Mouse (Mus musculus) left cerebral cortex, postnatal 4 days (tissue): ENCODE results near the gene Olfr764-ps1. TPM values are rescaled to one million over a fixed set of nuclear protein-coding genes. Genes with fewer than 3 reads are reported as not detected.
"Not testable (repeated sequence)": the region's sequence is repeated elsewhere in the genome, so short reads cannot be mapped to it uniquely, and the experiment has no call there.

Source experiments
- DNase-seq: peaks from one replicate; pipeline ENCODE4 v3.0.0-alpha.2; 2022
- intact Hi-C: fragments of 180-260 bp; cut with DNase I; formaldehyde crosslinking; loops from one replicate; pipeline ENCODE4 v1.15.1; 2025
- total RNA-seq, 2 experiments: library from RNA; stranded (reverse); gene quantifications; 2 replicates each; pipeline ENCODE4 v1.2.3; 2021

The Olfr764-ps1 gene
- not detected for total RNA-seq

DNA sequence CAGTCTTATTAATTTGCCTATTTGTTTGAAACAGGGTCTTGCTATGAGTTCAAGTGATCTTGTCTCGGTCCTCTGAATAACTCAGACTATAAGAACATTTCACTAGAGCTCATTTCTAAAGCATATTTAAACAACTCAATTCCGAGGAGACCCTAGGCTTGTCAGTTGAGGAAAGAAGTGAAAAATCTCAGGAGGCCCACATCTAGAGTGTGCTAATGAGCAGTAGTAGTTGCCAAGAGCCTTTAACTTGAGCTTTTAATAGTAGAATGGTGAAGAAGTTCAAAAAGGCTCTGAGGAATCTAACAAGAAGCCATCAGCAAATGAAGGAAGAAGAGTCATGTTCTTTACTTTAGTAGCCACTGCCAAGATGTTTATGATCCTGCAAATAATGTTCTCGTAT is at the start of gene Olfr764-ps1:
Olfr764-ps1 (minus strand) TSS at position 101 of the 400 bp plus-strand sequence.
- intact Hi-C loops: no loop called here

DNA sequence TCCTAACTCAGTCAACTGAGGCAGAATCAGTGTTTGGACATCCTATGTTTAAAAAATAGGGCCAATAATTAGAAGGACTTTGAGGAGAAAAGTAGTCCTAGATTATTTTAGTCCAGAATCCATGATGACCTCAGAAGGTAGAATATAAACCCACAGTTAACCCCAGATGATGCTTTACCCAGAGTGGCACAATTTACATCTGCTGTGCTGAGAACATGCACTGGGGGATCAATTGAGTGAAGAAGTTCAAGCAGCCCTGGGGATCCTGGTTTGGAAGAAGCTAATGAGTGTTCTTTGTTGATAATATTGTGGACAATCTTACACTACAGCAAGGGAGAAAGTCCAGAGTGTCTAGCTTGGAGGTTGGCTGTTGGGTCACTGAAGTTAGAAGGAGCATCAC is 43.1 kb upstream of the Olfr764-ps1 start, which contains the start of gene Olfr767:
Olfr767 (minus strand) TSS at position 101 of the 400 bp plus-strand sequence.
- intact Hi-C loops, DNase-seq: not testable (repeated sequence)

More for the DNA sequence above, at the start of gene Olfr764-ps1:
- DNase-seq: no peak

DNA sequence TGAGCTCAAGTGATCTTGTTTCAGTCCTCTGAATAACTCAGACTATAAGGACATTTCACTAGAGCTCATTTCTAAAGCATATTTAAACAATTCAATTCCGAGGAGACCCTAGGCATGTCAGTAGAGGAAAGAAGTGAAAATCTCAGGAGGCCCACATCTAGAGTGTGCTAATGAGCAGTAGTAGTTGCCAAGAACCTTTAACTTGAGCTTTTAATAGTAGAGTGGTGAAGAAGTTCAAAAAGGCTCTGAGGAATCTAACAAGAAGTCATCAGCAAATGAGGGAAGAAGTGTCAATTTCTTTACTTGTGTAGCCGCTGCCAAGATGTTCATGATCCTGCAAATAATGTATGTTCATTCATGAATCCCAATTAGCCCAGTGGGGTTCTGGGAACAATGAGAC is 29.2 kb upstream of the Olfr764-ps1 start, which contains the start of gene Olfr766-ps1:
Olfr766-ps1 (minus strand) TSS at position 101 of the 400 bp plus-strand sequence.
- no peak for DNase-seq
- intact Hi-C loops: no loop called here

DNA sequence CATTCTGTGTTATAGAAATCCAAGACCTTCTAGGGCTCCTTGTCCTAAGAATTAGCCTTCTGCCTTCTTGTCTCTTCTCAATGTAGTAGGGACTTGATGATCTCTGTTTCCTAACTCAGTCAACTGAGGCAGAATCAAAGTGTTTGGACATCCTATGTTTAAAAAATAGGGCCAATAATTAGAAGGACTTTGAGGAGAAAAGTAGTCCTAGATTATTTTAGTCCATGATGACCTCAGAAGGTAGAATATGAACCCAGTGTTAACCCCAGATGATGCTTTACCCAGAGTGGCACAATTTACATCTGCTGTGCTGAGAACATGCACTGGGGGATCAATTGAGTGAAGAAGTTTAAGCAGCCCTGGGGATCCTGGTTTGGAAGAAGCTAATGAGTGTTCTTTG is 10.2 kb upstream of the Olfr764-ps1 start, which contains the start of gene Olfr765:
Olfr765 (minus strand) TSS at position 101 of the 400 bp plus-strand sequence.
- intact Hi-C loops, DNase-seq: not testable (repeated sequence)

DNA sequence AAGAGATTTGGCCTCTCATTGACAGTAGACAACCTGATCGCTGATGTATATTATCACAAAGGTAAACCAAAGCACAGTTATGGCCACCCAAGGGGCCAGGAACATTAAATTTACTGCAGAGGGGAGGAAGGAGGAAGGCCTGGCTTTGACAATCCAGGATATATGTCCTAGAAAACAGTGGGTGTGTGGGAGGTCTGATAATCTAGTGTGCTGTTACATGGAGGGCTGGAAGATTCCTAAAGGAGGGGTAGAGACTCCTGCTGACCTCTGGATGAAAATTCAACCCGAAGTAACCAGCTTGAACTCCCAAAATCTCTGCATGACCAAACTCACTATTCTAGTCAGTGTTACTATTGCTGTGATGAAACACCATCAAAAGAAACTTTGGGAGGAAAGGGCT is 11.4 kb downstream of the Olfr764-ps1 start:
- no peak for DNase-seq
- intact Hi-C loops: no loop called here

DNA sequence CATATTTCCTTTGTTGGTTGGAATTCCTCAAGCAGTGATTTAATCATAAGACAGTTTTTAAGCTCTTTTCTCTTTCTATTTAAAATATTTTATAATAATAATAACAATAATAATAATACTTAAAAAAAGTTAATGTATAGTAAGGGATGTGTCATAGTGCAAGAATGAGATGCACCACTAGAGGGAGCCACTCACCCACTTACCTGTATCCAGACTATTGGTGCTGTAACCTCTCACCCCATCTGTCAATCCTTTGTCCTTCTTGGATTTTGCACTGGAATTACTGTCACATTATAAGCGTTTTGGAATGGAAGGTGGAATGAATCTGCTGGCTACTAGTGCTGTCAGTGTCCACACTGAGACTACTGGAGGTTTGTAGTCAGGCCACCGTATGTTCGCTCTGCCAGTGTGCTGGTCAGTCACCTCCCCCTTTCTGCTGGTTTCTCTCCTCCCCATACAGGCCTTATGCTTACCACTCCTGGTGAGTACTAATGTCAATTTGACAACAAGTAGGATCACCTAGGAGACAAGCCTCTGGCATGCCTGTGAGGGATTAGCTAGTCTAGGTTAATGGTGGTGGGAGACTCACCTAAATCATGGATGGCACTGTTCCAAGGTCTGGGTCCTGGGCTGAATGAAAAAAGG is 13.6 kb downstream of the Olfr764-ps1 start:
- intact Hi-C loops: loop anchor here (2.0 kb wide), 1 partner anchor 1067 kb away; no protein-coding TSS in a partner anchor

DNA sequence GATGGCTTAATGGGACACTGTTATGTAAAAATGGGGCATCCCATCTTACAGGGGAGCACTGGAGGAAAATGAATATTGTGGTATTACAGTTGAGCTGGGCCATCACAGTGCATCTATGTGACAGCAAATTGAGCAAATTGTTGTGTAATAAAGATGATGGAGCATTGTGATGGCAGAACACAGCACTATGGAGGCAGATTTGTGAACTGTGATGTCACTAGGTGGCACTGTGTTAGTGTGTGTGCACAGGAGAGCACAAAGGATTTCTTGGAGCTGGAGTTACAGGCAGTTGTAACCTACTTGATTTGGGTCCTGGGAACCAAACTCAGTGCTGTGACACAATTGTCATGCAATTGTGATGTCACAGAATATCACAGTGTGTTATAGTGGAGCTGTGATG is 16.4 kb downstream of the Olfr764-ps1 start:
- no peak for DNase-seq
- intact Hi-C loops: no loop called here

More for the DNA sequence above, 13.6 kb downstream of the Olfr764-ps1 start:
- DNase-seq: peak; percentile 62

DNA sequence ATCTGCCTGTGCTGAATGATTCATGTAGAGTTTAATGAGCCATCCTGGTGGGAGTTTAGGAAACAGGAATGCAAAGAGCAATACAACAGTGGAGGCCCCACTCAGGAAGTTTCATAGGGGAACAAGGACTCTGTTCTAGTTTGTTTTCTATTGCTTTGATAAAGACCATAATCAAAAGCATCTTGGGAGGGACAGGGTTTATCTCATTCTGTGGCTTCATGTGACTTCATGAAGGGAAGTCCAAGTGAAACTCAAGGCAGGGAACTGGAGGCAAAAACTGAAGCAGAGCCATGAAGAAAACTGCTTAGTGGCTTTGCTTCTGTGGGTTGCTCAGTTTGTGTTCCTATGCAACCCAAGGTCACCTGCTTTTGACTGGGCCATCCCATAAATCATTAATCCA is 25.2 kb downstream of the Olfr764-ps1 start:
- DNase-seq: no peak
- intact Hi-C loops: no loop called here

DNA sequence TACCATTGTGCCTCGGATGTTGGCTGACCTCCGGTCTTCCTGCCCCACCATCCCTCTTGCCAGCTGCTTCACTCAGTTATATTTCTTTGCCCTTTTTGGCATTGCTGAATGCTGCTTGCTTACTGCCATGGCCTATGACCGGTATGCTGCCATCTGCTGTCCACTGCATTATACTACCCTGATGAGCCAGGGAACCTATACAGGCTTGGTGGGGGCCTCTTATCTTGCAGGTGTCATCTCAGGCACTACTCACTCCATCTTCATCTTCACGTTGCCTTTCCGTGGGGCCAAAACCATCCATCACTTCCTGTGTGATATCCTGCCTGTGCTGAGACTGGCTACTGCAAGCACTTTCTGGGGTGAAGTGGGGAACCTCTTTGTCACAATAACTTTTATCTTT is 28.2 kb downstream of the Olfr764-ps1 start:
- intact Hi-C loops, DNase-seq: not testable (repeated sequence)

DNA sequence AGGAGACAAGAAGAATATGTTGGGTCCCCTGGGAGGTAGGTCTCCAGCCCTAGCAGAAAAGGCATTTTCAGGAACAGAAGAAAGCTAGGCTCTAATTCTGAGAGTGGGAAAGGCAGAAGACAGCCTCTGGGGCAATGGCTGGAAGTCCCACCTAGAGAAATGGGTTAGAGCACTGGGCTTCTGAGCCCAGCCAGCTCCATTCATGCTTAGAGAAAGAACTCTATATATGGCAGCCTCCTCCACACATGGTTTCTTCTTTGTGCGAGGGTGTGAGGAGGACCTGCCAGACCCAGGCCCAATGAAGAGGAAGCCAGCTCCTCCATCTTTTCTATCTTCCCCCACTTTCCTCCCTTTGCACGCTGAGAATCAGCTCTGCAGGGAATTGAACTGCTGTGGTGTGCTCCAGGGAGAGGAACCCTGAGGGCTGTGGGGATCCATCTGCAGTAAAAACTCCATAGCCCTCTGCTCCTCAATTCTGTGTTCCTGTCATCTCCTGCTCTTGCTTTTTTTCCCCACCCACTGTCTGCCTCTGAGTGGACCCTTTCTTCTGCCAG is 29.3 kb downstream of the Olfr764-ps1 start, which contains the start of gene Olfr763:
Olfr763 (plus strand) TSS at position 504 of the 554 bp plus-strand sequence.
- intact Hi-C loops: no loop called here

DNA sequence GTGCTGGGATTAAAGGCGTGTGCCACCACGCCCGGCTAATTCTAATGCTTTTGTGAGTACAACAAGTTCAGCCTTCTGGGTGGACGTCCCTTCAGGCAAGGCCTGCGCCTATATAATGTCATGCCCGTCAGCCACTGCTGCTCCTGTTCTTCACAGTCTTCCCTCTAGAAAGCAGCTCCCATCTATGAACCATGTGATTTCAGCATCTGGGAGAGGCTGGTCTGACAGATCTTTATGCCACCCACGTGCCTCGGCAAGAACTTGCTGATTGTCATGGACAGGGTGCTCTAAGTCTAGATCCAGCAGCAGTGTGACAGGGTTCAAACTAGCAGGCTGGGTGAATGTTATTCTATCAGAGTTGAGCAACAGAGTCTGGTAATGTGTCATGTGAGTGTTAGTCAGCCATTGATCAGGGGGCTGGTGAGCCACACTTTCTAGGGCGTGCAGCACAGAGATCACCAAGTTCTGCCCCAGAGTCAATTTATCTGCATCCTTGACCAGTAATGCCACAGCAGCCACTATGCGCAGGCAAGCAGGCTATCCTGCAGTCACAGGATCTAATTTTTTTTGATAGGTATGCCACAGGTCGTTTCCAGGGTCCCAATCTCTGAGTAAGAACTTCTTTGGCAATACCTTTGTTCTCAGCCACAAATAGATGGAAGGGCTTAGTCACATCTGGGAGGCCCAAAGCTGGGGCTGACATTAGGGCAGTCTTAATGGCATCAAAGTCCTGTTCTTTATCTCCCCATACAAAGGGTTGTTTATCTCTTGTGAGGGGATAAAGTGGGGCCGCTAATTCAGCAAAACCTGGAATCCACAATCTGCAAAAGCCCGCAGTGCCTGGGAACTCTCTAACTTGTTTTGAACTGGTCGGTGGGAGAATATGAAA is 35.4 kb downstream of the Olfr764-ps1 start:
- intact Hi-C loops: no loop called here
- DNase-seq: no peak

More for the DNA sequence above, 29.3 kb downstream of the Olfr764-ps1 start, which contains the start of gene Olfr763:
- DNase-seq: no peak

DNA sequence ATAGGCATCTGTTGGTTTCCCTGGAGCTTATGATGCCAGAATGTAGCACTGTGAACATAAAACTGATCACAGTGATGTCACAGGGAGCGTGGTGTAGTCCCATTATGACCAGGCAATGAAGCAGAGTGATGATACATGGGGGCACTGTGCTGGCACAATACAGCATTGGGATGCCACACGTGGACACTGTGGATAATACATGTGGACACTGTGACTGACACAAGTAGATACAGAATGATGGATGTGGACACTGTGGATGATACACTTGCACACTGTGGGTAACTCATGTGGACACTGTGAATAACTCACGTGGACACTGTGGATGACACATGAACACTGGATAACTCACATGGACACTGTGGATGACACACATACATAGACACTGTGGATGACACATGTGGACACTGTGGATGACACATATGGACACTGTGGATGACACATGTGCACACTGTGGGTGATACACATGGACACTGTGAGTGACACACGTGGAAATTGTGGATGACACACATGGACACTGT is 43.1 kb downstream of the Olfr764-ps1 start:
- intact Hi-C loops: no loop called here
- DNase-seq: no peak

DNA sequence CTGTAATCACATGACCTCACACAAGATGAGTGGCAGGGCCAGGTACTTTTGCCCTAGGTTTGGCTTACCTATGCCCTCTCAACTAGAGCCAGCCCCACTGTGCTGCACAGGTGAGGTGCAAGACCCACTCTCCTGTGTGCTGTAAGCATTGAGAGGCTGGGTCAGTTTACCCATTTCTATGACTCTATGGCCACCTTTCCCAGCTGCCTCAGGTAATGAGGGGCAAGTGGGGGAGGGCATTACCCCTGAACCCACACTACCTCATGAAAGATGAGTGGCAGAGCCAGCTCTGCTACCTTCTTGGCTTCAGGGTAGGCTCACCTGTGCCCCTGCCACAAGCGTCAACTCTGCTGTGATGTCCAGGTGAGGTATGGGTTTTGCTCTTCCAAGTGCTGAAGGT is 43.9 kb downstream of the Olfr764-ps1 start:
- no peak for DNase-seq
- intact Hi-C loops: no loop called here

DNA sequence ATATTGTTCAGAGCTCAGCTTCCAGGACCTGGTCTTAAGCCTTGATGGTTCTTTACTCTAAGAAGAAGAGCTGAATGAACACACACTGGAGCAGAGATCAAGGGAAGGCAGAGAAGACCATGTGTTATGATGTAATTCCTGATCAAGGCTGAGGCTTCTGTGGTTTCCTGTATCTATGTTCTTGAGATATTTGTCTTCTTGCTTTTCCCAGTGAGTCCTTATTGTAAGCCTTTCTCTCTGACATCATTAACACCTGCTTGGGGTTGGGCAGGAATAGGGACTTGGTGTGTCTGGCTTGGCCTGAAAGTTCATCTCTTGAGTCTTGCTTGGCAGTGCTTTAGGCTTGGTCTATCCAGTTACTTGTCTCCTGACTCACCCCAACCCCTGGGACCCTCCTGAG is 48.7 kb downstream of the Olfr764-ps1 start:
- intact Hi-C loops: no loop called here
- DNase-seq: no peak

DNA sequence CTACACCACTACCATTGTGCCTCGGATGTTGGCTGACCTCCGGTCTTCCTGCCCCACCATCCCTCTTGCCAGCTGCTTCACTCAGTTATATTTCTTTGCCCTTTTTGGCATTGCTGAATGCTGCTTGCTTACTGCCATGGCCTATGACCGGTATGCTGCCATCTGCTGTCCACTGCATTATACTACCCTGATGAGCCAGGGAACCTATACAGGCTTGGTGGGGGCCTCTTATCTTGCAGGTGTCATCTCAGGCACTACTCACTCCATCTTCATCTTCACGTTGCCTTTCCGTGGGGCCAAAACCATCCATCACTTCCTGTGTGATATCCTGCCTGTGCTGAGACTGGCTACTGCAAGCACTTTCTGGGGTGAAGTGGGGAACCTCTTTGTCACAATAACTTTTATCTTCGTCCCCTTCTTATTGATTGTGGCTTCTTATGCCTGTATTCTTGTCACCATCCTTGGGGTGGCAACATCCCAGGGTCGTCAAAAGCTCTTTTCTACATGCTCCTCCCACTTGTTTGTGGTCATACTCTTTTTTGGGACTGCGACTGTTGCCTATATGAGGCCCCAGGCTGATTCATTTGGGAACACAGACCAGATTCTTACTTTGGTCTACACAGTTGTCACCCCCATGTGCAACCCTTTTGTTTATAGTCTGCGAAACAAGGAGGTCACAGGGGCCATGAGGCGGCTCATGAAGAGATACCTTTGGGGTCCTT is 49.4 kb downstream of the Olfr764-ps1 start:
- intact Hi-C loops: not testable (repeated sequence)

DNA sequence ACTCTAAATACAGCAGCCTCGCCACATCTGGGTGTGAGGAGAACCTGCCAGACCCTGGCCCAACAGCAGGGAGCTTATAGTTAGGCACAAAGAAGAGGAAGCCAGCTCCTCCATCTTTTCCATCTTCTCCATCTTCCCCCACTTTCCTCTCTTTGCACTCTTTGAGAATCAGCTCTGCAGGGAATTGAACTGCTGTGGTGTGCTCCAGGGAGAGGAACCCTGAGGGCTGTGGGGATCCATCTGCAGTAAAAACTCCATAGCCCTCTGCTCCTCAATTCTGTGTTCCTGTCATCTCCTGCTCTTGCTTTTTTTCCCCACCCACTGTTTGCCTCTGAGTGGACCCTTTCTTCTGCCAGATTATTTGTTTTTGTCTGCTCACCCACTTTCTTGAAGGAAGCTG is 50.6 kb downstream of the Olfr764-ps1 start, which contains the start of gene Olfr9:
Olfr9 (plus strand) TSS at position 301 of the 400 bp plus-strand sequence.
- DNase-seq, intact Hi-C loops: not testable (repeated sequence)

More for the DNA sequence above, 49.4 kb downstream of the Olfr764-ps1 start:
- DNase-seq: not testable (repeated sequence)
